Mouse (Mus musculus): ENCODE data around the gene Usp26. TPM values are rescaled to one million over a fixed set of nuclear protein-coding genes. Genes with fewer than 3 reads are reported as not detected.

The Usp26 gene
- polyA plus RNA-seq (2015; fragmentation: Nextera tagmentation; extraction: Ambion mirVana): not detected in 2 replicates

DNA sequence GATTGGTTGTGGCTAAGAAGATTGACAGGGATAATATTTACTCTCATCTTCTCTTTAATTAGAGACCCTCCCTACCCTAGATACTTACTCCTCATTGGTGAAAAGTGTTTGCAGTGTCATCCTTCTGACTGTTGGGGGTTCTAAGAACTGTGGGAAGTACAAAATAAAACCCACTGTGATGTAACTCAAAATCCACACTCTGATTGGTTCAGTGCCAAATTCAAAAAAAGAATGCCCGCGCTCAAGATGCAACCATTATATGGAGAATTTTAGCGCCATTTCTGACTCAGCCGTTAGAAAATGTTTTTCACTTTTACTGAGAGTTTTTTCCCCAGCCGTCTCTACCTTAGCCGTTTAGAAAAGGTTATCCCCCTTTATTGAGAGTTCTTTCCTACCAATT is at the start of gene Usp26:
Gene Usp26, minus strand, starts transcription at position 101 of the 400 bp plus-strand sequence.
- WGBS: 98% methylated on average over 6 of the region's 6 CpGs
- no peaks in the 10 kb centered on the region for H3K36me3 ChIP-seq
- H3K9me3 ChIP-seq (replicated peaks): no peaks in the 10 kb centered on the region
- no peak for ATAC-seq (ENCODE audit: low FRiP score)
- no peak within 1 kb of the TSS for H3K9ac ChIP-seq (replicated peaks)
- no peaks in the 10 kb centered on the region for H3K4me1 ChIP-seq
- H3K4me2 ChIP-seq: no peak within 1 kb of the TSS
- no peaks in the 10 kb centered on the region for H3K27me3 ChIP-seq (replicated peaks)
- H3K27ac ChIP-seq (replicated peaks): no peak within 1 kb of the TSS
- no peak within 1 kb of the TSS for H3K4me3 ChIP-seq (replicated peaks)

DNA sequence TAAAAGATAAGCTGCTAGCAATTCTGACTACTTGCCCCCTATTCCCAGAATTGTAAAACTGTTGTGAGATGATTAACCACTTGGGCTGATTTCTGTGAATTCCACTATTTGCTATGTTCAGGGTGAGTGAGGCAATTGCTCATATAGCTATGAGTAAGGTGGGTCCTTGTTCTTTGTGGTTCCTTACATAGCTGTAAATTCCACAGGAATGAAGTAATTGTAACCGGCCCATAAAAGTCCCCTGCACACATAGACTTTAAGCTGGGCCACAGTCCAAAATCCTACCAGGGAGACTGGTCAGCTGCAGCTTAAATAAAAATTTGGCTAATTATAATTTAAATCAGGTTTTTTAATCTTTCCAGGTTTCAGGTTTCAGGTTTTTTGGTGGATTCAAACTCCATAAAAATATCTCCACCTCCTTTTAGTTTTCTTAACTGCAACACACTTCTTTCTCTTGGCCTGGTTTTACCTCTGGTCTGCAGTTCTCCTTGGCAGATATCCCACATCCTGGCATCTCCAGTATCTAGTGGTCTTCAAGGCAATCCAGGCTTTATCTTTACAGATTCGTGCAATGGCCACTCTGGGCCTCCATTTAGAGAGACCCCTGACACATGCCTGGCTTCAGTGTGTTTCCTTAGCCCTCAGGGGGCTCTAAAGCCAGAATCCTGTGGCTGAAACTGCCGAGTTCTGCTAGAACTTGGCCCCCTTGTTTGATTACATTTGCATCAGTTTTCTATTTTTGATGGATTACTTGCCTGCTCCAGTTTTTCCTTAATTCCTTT is 13.6 kb upstream of the Usp26 start:
- Histone ChIP-seq H3K4me3 (replicated peaks) (no peak overlapping the region), H3K9me3 (replicated peaks) (no peaks in the 10 kb centered on the region), H3K4me1 (no peaks in the 10 kb centered on the region), H3K27me3 (replicated peaks) (no peaks in the 10 kb centered on the region), H3K27ac (replicated peaks) (no peak overlapping the region), H3K4me2 (no peak overlapping the region), H3K9ac (replicated peaks) (no peak overlapping the region), H3K36me3 (no peaks in the 10 kb centered on the region)
- no peak for ATAC-seq (ENCODE audit: low FRiP score)
- 36% methylated on average over 3 of the region's 3 CpGs for WGBS

DNA sequence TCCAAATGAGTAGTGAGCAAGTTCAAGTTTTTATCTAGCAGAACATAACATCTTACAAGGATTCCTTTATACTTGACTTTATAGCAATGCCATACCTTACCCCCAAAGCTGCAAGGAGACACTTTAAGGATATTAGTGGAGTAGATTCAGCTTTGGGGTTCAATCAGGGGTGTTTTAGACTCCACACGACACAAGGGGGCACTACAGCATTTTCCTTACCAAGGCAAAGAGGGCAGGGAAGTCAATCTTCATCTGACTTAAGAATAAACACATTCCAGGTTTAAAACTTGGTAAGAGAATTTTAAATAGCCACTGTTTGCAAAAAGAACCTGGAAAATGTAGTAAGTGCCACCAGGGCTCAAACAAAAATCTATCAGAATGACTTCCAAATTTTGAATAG is 33.6 kb downstream of the Usp26 start:
- no peak overlapping the region for H3K4me2 ChIP-seq
- H3K9me3 ChIP-seq (replicated peaks): no peaks in the 10 kb centered on the region
- H3K27ac ChIP-seq (replicated peaks): no peak overlapping the region
- H3K27me3 ChIP-seq (replicated peaks): no peaks in the 10 kb centered on the region
- no peak overlapping the region for H3K4me3 ChIP-seq (replicated peaks)
- WGBS: 8% methylated on average over 1 of the region's 1 CpGs
- no peak for ATAC-seq (ENCODE audit: low FRiP score)
- H3K36me3 ChIP-seq: no peaks in the 10 kb centered on the region
- no peak overlapping the region for H3K9ac ChIP-seq (replicated peaks)
- H3K4me1 ChIP-seq: no peaks in the 10 kb centered on the region

DNA sequence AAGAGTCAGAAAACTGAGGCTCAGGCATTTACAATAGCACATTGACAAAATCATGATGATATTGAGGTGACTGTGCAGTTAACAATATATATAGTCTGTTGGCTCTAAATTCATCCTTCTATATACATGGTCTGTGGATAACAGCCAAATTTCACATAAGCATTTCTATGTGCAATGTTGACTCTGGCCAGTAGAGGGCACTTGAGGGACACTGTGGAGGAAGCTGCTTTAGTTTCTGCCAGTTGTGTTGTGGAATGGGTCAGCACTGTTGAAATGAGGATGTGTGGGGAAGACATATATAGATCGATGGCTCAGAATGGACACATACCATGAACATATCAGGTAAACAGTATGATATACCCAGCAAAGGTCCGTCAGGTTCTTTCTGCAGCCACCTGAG is 64.6 kb downstream of the Usp26 start:
- no peaks in the 10 kb centered on the region for H3K36me3 ChIP-seq
- H3K4me1 ChIP-seq: no peaks in the 10 kb centered on the region
- 74% methylated on average over 2 of the region's 2 CpGs for WGBS
- H3K9me3 ChIP-seq (replicated peaks): no peaks in the 10 kb centered on the region
- no peak overlapping the region for H3K27ac ChIP-seq (replicated peaks)
- H3K9ac ChIP-seq (replicated peaks): no peak overlapping the region
- H3K4me2 ChIP-seq: no peak overlapping the region
- H3K27me3 ChIP-seq (replicated peaks): no peaks in the 10 kb centered on the region
- no peak for ATAC-seq (ENCODE audit: low FRiP score)
- no peak overlapping the region for H3K4me3 ChIP-seq (replicated peaks)

DNA sequence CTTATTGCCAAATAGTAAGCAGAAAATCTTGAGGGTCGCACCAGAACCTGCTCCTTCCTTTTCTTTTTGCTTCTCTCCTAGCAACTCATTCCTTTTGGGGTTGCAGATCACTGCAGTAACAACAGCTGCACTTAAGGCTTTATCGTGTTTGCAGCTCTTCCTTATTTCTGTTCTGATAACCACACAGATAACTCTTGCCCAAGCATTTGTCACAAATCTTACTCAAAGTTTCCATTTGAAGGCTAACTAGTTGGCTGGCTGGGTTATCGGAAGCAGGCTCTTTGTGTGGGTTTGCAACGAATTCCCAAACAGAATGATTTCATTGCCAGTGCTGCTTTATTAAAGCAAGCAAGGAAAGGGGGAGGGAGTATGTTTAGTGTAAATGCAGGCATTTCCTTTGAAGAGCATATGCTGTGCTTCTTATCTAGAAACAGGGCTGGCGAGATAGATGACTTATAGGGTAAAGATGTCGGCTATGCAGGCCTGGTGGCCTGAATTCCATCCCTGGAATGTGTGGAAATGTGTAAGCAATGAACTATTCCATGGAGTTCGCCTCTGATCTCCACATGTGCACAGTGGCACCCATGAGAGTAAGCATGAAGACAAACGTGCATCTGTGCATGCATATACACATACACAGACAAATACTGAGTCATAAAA is 86.8 kb downstream of the Usp26 start:
- H3K36me3 ChIP-seq: no peaks in the 10 kb centered on the region
- 71% methylated on average over 8 of the region's 8 CpGs for WGBS
- H3K9ac ChIP-seq (replicated peaks): no peak overlapping the region
- no peaks in the 10 kb centered on the region for H3K9me3 ChIP-seq (replicated peaks)
- no peak for ATAC-seq (ENCODE audit: low FRiP score)
- no peak overlapping the region for H3K27ac ChIP-seq (replicated peaks)
- H3K4me3 ChIP-seq (replicated peaks): no peak overlapping the region
- no peak overlapping the region for H3K4me2 ChIP-seq
- no peaks in the 10 kb centered on the region for H3K4me1 ChIP-seq
- no peaks in the 10 kb centered on the region for H3K27me3 ChIP-seq (replicated peaks)

DNA sequence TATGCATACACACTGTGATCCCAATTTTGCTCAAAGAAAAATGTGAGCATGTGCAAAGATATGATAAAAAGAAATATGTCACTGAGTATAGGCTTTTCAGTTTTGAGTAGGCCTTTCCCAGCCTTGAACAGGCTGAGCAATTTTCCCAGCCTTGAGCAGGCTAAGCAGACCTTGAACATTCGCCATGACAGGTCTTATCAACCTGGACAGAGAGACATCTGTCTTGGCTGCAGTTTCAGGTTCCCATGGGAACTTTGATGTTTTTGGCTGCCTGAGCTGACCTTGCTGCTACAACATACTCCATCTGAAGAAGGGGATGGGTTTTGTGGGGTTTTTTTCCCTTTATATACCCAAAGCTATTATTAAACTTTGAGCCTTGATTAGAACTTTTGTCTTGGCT is 88.0 kb downstream of the Usp26 start:
- Histone ChIP-seq H3K9me3 (replicated peaks) (no peaks in the 10 kb centered on the region), H3K9ac (replicated peaks) (no peak overlapping the region), H3K27ac (replicated peaks) (no peak overlapping the region), H3K4me3 (replicated peaks) (no peak overlapping the region), H3K4me1 (no peaks in the 10 kb centered on the region), H3K27me3 (replicated peaks) (no peaks in the 10 kb centered on the region), H3K4me2 (no peak overlapping the region), H3K36me3 (no peaks in the 10 kb centered on the region)
- ATAC-seq (ENCODE audit: low FRiP score): no peak
- 95% methylated on average over 1 of the region's 1 CpGs for WGBS

Other genes starting within 250 kb of the Usp26 start
- gene Hs6st2, start 119.4 kb downstream of the Usp26 start, polyA plus RNA-seq (2015; fragmentation: Nextera tagmentation; extraction: Ambion mirVana): 33.8 and 38.4 TPM in 2 replicates
- not detected in 2 replicates for gene 1700080O16Rik, start 171.5 kb upstream of the Usp26 start, polyA plus RNA-seq (2015; fragmentation: Nextera tagmentation; extraction: Ambion mirVana)

All from neural tube, embryonic 15.5 days (tissue).